Mouse (Mus musculus) embryonic fibroblast, embryonic 13.5 days (primary cell): ENCODE data around the gene Gm20696.

Experiments
- CTCF ChIP-seq: IDR thresholded peaks from 2 replicates; pipeline ENCODE4 v1.5.1; 2011; ENCODE audit warnings: mild to moderate bottlenecking, control low read depth, low read length, moderate library complexity, borderline replicate concordance; ENCODE audit not compliant: insufficient read depth
- POLR2A ChIP-seq: IDR thresholded peaks from 2 replicates; pipeline ENCODE4 v1.6.1; 2011; ENCODE audit warnings: low read depth, mild to moderate bottlenecking, control low read depth, low read length, moderate library complexity

GRCm38 (mm10) chr6:99485217-99485883 lies 181.2 kb downstream of the Gm20696 start:
- TF ChIP-seq CTCF (no peak), POLR2A (peak; percentile 78)
